Mouse (Mus musculus) c-Kit-positive CD71-negative TER-119-negative erythroid progenitor cells, embryonic 14.5 days (primary cell): ENCODE measurements around the gene Emilin2.
A peak's percentile ranks its signal among the peaks of the same experiment; 100 is the strongest.
"Not testable (repeated sequence)": the region's sequence is repeated elsewhere in the genome, so short reads cannot be mapped to it uniquely, and the experiment has no call there.

Experiments
- DNase-seq: peaks from one replicate; pipeline ENCODE4 v3.0.0-alpha.2; 2013; ENCODE audit warnings: low read depth

Gene Emilin2

GRCm38 (mm10) chr17:71311340-71312171 lies at the start of gene Emilin2:
Emilin2 (minus strand) TSS chr17:71311978.
- peak; percentile 64 for DNase-seq

GRCm38 (mm10) chr17:71355526-71355925 lies 43.7 kb upstream of the Emilin2 start:
- no peak for DNase-seq

GRCm38 (mm10) chr17:71354205-71354604 lies 42.4 kb upstream of the Emilin2 start:
- no peak for DNase-seq

- no peak for DNase-seq
Observed at GRCm38 (mm10) chr17:71348188-71348587, 36.4 kb upstream of the Emilin2 start.

GRCm38 (mm10) chr17:71342006-71342405 lies 30.2 kb upstream of the Emilin2 start:
- DNase-seq, result no peak

GRCm38 (mm10) chr17:71338627-71339026 lies 26.8 kb upstream of the Emilin2 start:
- no peak for DNase-seq

- DNase-seq, result peak; percentile 7
Observed at GRCm38 (mm10) chr17:71337546-71337945, 25.8 kb upstream of the Emilin2 start.

GRCm38 (mm10) chr17:71336421-71336820 lies 24.6 kb upstream of the Emilin2 start:
- DNase-seq, result no peak

- no peak for DNase-seq
Observed at GRCm38 (mm10) chr17:71332298-71332697, 20.5 kb upstream of the Emilin2 start.

- not testable (repeated sequence) for DNase-seq
Observed at GRCm38 (mm10) chr17:71320731-71321130, 9.0 kb upstream of the Emilin2 start.

GRCm38 (mm10) chr17:71319361-71319760 lies 7.6 kb upstream of the Emilin2 start:
- DNase-seq, result no peak

- DNase-seq, result no peak
Observed at GRCm38 (mm10) chr17:71317571-71317970, 5.8 kb upstream of the Emilin2 start.

GRCm38 (mm10) chr17:71314315-71314714 lies 2.5 kb upstream of the Emilin2 start:
- DNase-seq, result no peak

GRCm38 (mm10) chr17:71310486-71311339 lies 1.1 kb downstream of the Emilin2 start:
- peak; percentile 59 for DNase-seq

GRCm38 (mm10) chr17:71309711-71310485 lies 1.9 kb downstream of the Emilin2 start:
- DNase-seq, result no peak

GRCm38 (mm10) chr17:71309141-71309540 lies 2.6 kb downstream of the Emilin2 start:
- no peak for DNase-seq

- DNase-seq, result no peak
Observed at GRCm38 (mm10) chr17:71308296-71308695, 3.5 kb downstream of the Emilin2 start.

- DNase-seq, result no peak
Observed at GRCm38 (mm10) chr17:71307251-71307790, 4.5 kb downstream of the Emilin2 start.

- no peak for DNase-seq
Observed at GRCm38 (mm10) chr17:71306716-71307115, 5.1 kb downstream of the Emilin2 start.

GRCm38 (mm10) chr17:71306091-71306490 lies 5.7 kb downstream of the Emilin2 start:
- no peak for DNase-seq

- no peak for DNase-seq
Observed at GRCm38 (mm10) chr17:71303444-71303843, 8.3 kb downstream of the Emilin2 start.

- no peak for DNase-seq
Observed at GRCm38 (mm10) chr17:71301413-71301812, 10.4 kb downstream of the Emilin2 start.
